Mouse (Mus musculus) kidney, adult 2 months (tissue): Measurements from ENCODE around the gene Fem1a. TPM values are rescaled to one million over a fixed set of nuclear protein-coding genes. Genes with fewer than 3 reads are reported as not detected.

Experiments
- DNase-seq: peaks from one replicate; pipeline ENCODE4 v3.0.0; 2021
- H3K27ac ChIP-seq: fragments of 200-500 bp; 2 replicates; pipeline ENCODE4 v1.5.1; 2012; ENCODE audit warnings: low read depth, low read length, control low read depth, inconsistent platforms; ENCODE audit not compliant: insufficient read depth
- H3K27me3 ChIP-seq: fragments of 200-500 bp; replicated peaks from 2 replicates; pipeline ENCODE4 v1.6.1; 2012; ENCODE audit warnings: mild to moderate bottlenecking, moderate library complexity, low read length, inconsistent platforms; ENCODE audit not compliant: control insufficient read depth, insufficient read depth
- H3K36me3 ChIP-seq: fragments of 200-500 bp; 2 replicates; pipeline ENCODE4 v1.6.1; 2012; ENCODE audit warnings: mild to moderate bottlenecking, moderate library complexity, low read length, inconsistent platforms; ENCODE audit not compliant: control insufficient read depth, insufficient read depth
- H3K4me1 ChIP-seq: fragments of 200-500 bp; 2 replicates; pipeline ENCODE4 v1.6.1; 2011; ENCODE audit warnings: low read length; ENCODE audit not compliant: control insufficient read depth, insufficient read depth
- H3K4me3 ChIP-seq: fragments of 200-500 bp; 2 replicates; pipeline ENCODE4 v1.5.1; 2011; ENCODE audit warnings: mild to moderate bottlenecking, low read depth, low read length, control low read depth; ENCODE audit not compliant: insufficient read depth
- CTCF ChIP-seq: fragments of 200-500 bp; conservative IDR thresholded peaks from 2 replicates; pipeline ENCODE4 v1.5.1; 2011; ENCODE audit warnings: low read depth, mild to moderate bottlenecking, control low read depth, low read length, moderate library complexity, mixed read lengths; ENCODE audit not compliant: insufficient read depth, insufficient read length
- POLR2A ChIP-seq: fragments of 200-500 bp; IDR thresholded peaks from one replicate; pipeline ENCODE4 v1.6.1; 2011; ENCODE audit warnings: low read depth, low read length, control low read depth
- WGBS: fragments of 180-500 bp; shearing (Covaris S2); methylation state at CpG from one replicate; pipeline ENCODE4 v1.1.7; 2018; 5-methylcytosine and 5-hydroxymethylcytosine counted together
- polyA plus RNA-seq: library from polyadenylated mRNA; depleted of rRNA; stranded (reverse); fragments of >200 nt; gene quantifications from 2 replicates; pipeline ENCODE4 v1.2.3, GENCODE M21; 2012; rRNA removed

The Fem1a gene
- polyA plus RNA-seq, 1 experiment: 23.7 TPM

- DNase-seq: no peak
- peaks cover 11% of the 10 kb centered on the region; the same call in 1 of the 2 replicates for H3K4me1 ChIP-seq
- no peaks in the 10 kb centered on the region for H3K36me3 ChIP-seq
- 30% methylated on average over 11 of the region's 11 CpGs for WGBS
- TF ChIP-seq CTCF (no peak), POLR2A (no peak)
- no peak overlapping the region for H3K4me3 ChIP-seq
- H3K27me3 ChIP-seq: no peaks in the 10 kb centered on the region
- no peak overlapping the region for H3K27ac ChIP-seq
Observed at GRCm38 (mm10) chr17:56304718-56305117, 48.1 kb downstream of the Fem1a start.

- no peak for DNase-seq
- Histone ChIP-seq H3K27me3 (no peaks in the 10 kb centered on the region), H3K4me3 (no peak overlapping the region), H3K27ac (no peak overlapping the region), H3K4me1 (peaks cover 11% of the 10 kb centered on the region; the same call in 1 of the 2 replicates), H3K36me3 (no peaks in the 10 kb centered on the region)
- no peak for TF ChIP-seq CTCF
- TF ChIP-seq POLR2A: no peak
- WGBS: 46% methylated on average over 9 of the region's 9 CpGs
Observed at GRCm38 (mm10) chr17:56305156-56305555, 48.5 kb downstream of the Fem1a start.

- H3K27ac ChIP-seq: no peak overlapping the region
- no peaks in the 10 kb centered on the region for H3K27me3 ChIP-seq
- H3K4me3 ChIP-seq: no peak overlapping the region
- 43% methylated on average over 8 of the region's 8 CpGs for WGBS
- TF ChIP-seq POLR2A: no peak
- TF ChIP-seq CTCF: peak; percentile 65
- H3K36me3 ChIP-seq: no peaks in the 10 kb centered on the region
- peak; percentile 56 for DNase-seq
- peaks cover 11% of the 10 kb centered on the region; the same call in 1 of the 2 replicates for H3K4me1 ChIP-seq
Observed at GRCm38 (mm10) chr17:56305826-56306225, 49.2 kb downstream of the Fem1a start.

GRCm38 (mm10) chr17:56308088-56308487 lies 51.5 kb downstream of the Fem1a start:
- peaks cover 4% of the 10 kb centered on the region; the same call in 1 of the 2 replicates for H3K4me1 ChIP-seq
- no peaks in the 10 kb centered on the region for H3K36me3 ChIP-seq
- 54% methylated on average over 6 of the region's 6 CpGs for WGBS
- H3K4me3 ChIP-seq: no peak overlapping the region
- TF ChIP-seq POLR2A (no peak), CTCF (no peak)
- peak; percentile 68 for DNase-seq
- H3K27ac ChIP-seq: peak overlapping the region; percentile 19
- no peaks in the 10 kb centered on the region for H3K27me3 ChIP-seq

- no peak overlapping the region for H3K27ac ChIP-seq
- TF ChIP-seq CTCF (no peak), POLR2A (no peak)
- DNase-seq: no peak
- H3K4me1 ChIP-seq: no peaks in the 10 kb centered on the region
- no peaks in the 10 kb centered on the region for H3K36me3 ChIP-seq
- WGBS: 87% methylated on average over 15 of the region's 15 CpGs
- H3K27me3 ChIP-seq: no peaks in the 10 kb centered on the region
- no peak overlapping the region for H3K4me3 ChIP-seq
Observed at GRCm38 (mm10) chr17:56309191-56309945, 52.8 kb downstream of the Fem1a start.

Other genes with a start within 250 kb of the Fem1a start
- 48.7 and 56.7 TPM in 2 replicates for gene Sh3gl1, start 220.2 kb upstream of the Fem1a start, polyA plus RNA-seq
- gene Chaf1a, start 216.4 kb upstream of the Fem1a start, polyA plus RNA-seq: 1.0 and 1.2 TPM in 2 replicates
- gene Ubxn6, start 181.8 kb upstream of the Fem1a start, polyA plus RNA-seq: 75.6 and 90.3 TPM in 2 replicates
- 29.1 and 33.5 TPM in 2 replicates for gene Hdgfl2, start 177.2 kb upstream of the Fem1a start, polyA plus RNA-seq
- gene Plin4, start 147.0 kb upstream of the Fem1a start, polyA plus RNA-seq: 14.4 and 23.3 TPM in 2 replicates
- 8.4 and 10.1 TPM in 2 replicates for gene Plin5, start 139.2 kb upstream of the Fem1a start, polyA plus RNA-seq
- 9.9 and 16.1 TPM in 2 replicates for gene Lrg1, start 134.8 kb upstream of the Fem1a start, polyA plus RNA-seq
- gene Sema6b, start 116.5 kb upstream of the Fem1a start, polyA plus RNA-seq: 3.8 and 4.1 TPM in 2 replicates
- 1.7 and 2.7 TPM in 2 replicates for gene Tnfaip8l1, start 94.3 kb upstream of the Fem1a start, polyA plus RNA-seq
- gene Mydgf, start 72.9 kb upstream of the Fem1a start, polyA plus RNA-seq: 60.6 and 71.7 TPM in 2 replicates
- 35.6 and 40.9 TPM in 2 replicates for gene Dpp9, start 37.9 kb upstream of the Fem1a start, polyA plus RNA-seq
- gene Ticam1, start 20.0 kb downstream of the Fem1a start, polyA plus RNA-seq: 33.3 and 34.7 TPM in 2 replicates
- gene Plin3, start 36.1 kb downstream of the Fem1a start, polyA plus RNA-seq: 34.8 and 43.1 TPM in 2 replicates
- not detected in 2 replicates for gene Arrdc5, start 43.5 kb downstream of the Fem1a start, polyA plus RNA-seq
- gene Uhrf1, start 46.5 kb downstream of the Fem1a start, polyA plus RNA-seq: 1.2 and 2.3 TPM in 2 replicates
- gene Kdm4b, start 69.3 kb downstream of the Fem1a start, polyA plus RNA-seq: 21.6 and 24.9 TPM in 2 replicates
- gene Ptprs, start 219.7 kb downstream of the Fem1a start, polyA plus RNA-seq: 38.8 and 48.0 TPM in 2 replicates